18 mouse cellular contexts compared by ENCODE assay signal in genomic region chr5:129785235-129785870, GRCm38 (mm10). TPM values are rescaled to one million over a fixed set of nuclear protein-coding genes. Genes with fewer than 3 reads are reported as not detected.
DNase-seq lines count a peak whose midpoint lies in the region; ATAC-seq and TF ChIP-seq lines count a peak whose summit lies in the region.
"Had no signal": no experiment of that assay in that cellular context is flagged by ENCODE, and none has a peak within 500 bp of the region (broad histone marks: within the 10 kb centered on the region; RNA-seq: fewer than 3 reads in every experiment).

No protein-coding gene starts in this region.

- no peak overlapping the region for H3K4me2 ChIP-seq in lung, embryonic 14.5 days

- no peaks in the 10 kb centered on the region for H3K4me1 ChIP-seq in lung, embryonic 14.5 days (ENCODE audit: insufficient read depth)

- no peaks in the 10 kb centered on the region for H3K9me3 ChIP-seq in lung, embryonic 14.5 days (ENCODE audit: low read depth, low read length)
- H3K9me3 ChIP-seq: heart, embryonic 15.5 days; limb, embryonic 15.5 days; neural tube, embryonic 13.5 days had no signal

- ATAC-seq in lung, embryonic 14.5 days (ENCODE audit: insufficient read depth): no peak
- ATAC-seq: lung, postnatal 0 days had no signal

- peak overlapping the region; percentile 100 for H3K27ac ChIP-seq in gastrocnemius, adult 2 months
- no peak overlapping the region for H3K27ac ChIP-seq in lung, embryonic 14.5 days (ENCODE audit: low read depth)
- H3K27ac ChIP-seq: limb, embryonic 15.5 days; neural tube, embryonic 13.5 days had no signal

- H3K9ac ChIP-seq in lung, embryonic 14.5 days: no peak overlapping the region
- H3K9ac ChIP-seq: heart, embryonic 15.5 days; limb, embryonic 15.5 days had no signal

- no peak for TF ChIP-seq CTCF in gastrocnemius, adult 2 months (IDR thresholded peaks at IDR 0.05)
- peak; percentile 26; the same call in 1 of the 2 replicates for TF ChIP-seq CTCF in lung, embryonic 14.5 days (IDR thresholded peaks at IDR 0.05; ENCODE audit: low read depth)

- H3K36me3 ChIP-seq in lung, embryonic 14.5 days (ENCODE audit: insufficient read depth): peaks cover 23% of the 10 kb centered on the region

- no peak for DNase-seq in gastrocnemius, adult 2 months
- no peak for DNase-seq in gastrocnemius, postnatal 14 days
- DNase-seq in lung, embryonic 14.5 days: no peak
- no peak for DNase-seq in lung, postnatal 25 days (ENCODE audit: low spot score)
- DNase-seq in R1 (ENCODE audit: low read depth, low spot score): peak; percentile 66
- no peak for DNase-seq in cerebellum, postnatal 10 days
- DNase-seq in right cerebral cortex, postnatal 4 days: no peak
- DNase-seq: adrenal gland, postnatal 25 days; cerebellum, adult 2 months; kidney, adult 18-20 months; kidney, postnatal 36 days; layer of hippocampus, adult 9-11 months; right cerebral cortex, postnatal 14 days; thymus, postnatal 4 days had no signal

- 82% methylated on average over 5 of the region's 5 CpGs for WGBS in lung, embryonic 14.5 days

- intact Hi-C loops in gastrocnemius, adult 2 months (cut with DNase I): no loop called here
- intact Hi-C loops in gastrocnemius, postnatal 14 days (cut with DNase I; ENCODE audit: low total_unique reads): no loop called here

- H3K27me3 ChIP-seq in lung, embryonic 14.5 days (ENCODE audit: insufficient read depth, low read length): no peaks in the 10 kb centered on the region
- H3K27me3 ChIP-seq: heart, embryonic 15.5 days; limb, embryonic 15.5 days; neural tube, embryonic 13.5 days had no signal

- no peak overlapping the region for H3K4me3 ChIP-seq in gastrocnemius, adult 2 months
- H3K4me3 ChIP-seq in lung, embryonic 14.5 days (ENCODE audit: low read depth, low read length): no peak overlapping the region
- H3K4me3 ChIP-seq: heart, embryonic 15.5 days had no signal

RNA-seq across cellular contexts. Expression of gene Psph, which starts 1.9 kb away (rescaled TPM):
- total RNA-seq in gastrocnemius, adult 2 months (2021): 10 to 100 TPM; 13.0 to 15.4 TPM
- total RNA-seq in gastrocnemius, postnatal 14 days (2021): 10 to 100 TPM; 13.0 to 16.2 TPM
- polyA plus RNA-seq in lung, embryonic 14.5 days (2014; fragmentation: Nextera tagmentation; extraction: Ambion mirVana): 31.4 and 33.6 TPM in 2 replicates
